Mouse (Mus musculus) thymus, adult 2 months (tissue): ENCODE data around the gene Rnf133.

ENCODE experiments used
- CTCF ChIP-seq: fragments of 200-500 bp; IDR thresholded peaks from 2 replicates; pipeline ENCODE4 v1.5.1; 2012; ENCODE audit warnings: mild to moderate bottlenecking, control low read depth, low read length, moderate library complexity, borderline replicate concordance; ENCODE audit not compliant: control insufficient read depth, poor library complexity, insufficient read depth; ENCODE audit errors: extremely low read depth
- POLR2A ChIP-seq: fragments of 200-500 bp; IDR thresholded peaks from 2 replicates; pipeline ENCODE4 v1.6.1; 2012; ENCODE audit warnings: mild to moderate bottlenecking, low read length, control low read depth, moderate library complexity; ENCODE audit not compliant: control insufficient read depth, poor library complexity, insufficient read depth; ENCODE audit errors: extremely low read depth

- TF ChIP-seq POLR2A (no peak), CTCF (no peak)
Observed at GRCm38 (mm10) chr6:23634016-23634415, 16.1 kb downstream of the Rnf133 start.
